9 mouse cellular contexts compared by ENCODE assay signal in genomic region chr15:97351016-97351415, GRCm38 (mm10).
DNase-seq lines count a peak whose midpoint lies in the region; ATAC-seq and TF ChIP-seq lines count a peak whose summit lies in the region.
"Had no signal": no experiment of that assay in that cellular context is flagged by ENCODE, and none has a peak within 500 bp of the region (broad histone marks: within the 10 kb centered on the region; RNA-seq: fewer than 3 reads in every experiment).

No protein-coding gene starts in this region.

- no peak for ATAC-seq in liver, embryonic 12.5 days
- no peak for ATAC-seq in heart, embryonic 16.5 days (replicated peaks; ENCODE audit: extremely low read depth, insufficient read depth, low FRiP score)
- ATAC-seq in erythroblast, adult 5-6 weeks (replicated peaks; ENCODE audit: low FRiP score, poor library complexity, severe bottlenecking) = no peak
- no peak for ATAC-seq in hindbrain, embryonic 13.5 days (ENCODE audit: low FRiP score)

- no peak overlapping the region for H3K9ac ChIP-seq in liver, adult 2 months (ENCODE audit: low read depth, low read length)
- no peak overlapping the region for H3K9ac ChIP-seq in liver, embryonic 12.5 days
- H3K9ac ChIP-seq in heart, embryonic 16.5 days (ENCODE audit: low read length) = no peak overlapping the region
- no peak overlapping the region for H3K9ac ChIP-seq in hindbrain, embryonic 13.5 days

- 70% methylated on average over 8 of the region's 8 CpGs for WGBS in liver, adult 2 months
- WGBS in liver, embryonic 12.5 days (ENCODE audit: insufficient replicate concordance) = 51% methylated on average over 8 of the region's 8 CpGs
- 32% methylated on average over 8 of the region's 8 CpGs for WGBS in heart, embryonic 16.5 days
- whole genome bisulfite sequencing in hindbrain, embryonic 13.5 days = 79% methylated on average over 8 of the region's 8 CpGs

- H3K79me2 ChIP-seq in liver, adult 2 months (ENCODE audit: control insufficient read depth, insufficient read depth, low read length) = no peaks in the 10 kb centered on the region

- no peak for TF ChIP-seq POLR2A in liver, adult 2 months (IDR thresholded peaks at IDR 0.05; ENCODE audit: extremely low read depth, insufficient read depth, low read length)
- no peak for TF ChIP-seq POLR2A in testis, adult 2 months (IDR thresholded peaks at IDR 0.05; ENCODE audit: control insufficient read depth, low read depth, low read length)

- H3K4me3 ChIP-seq in liver, adult 2 months (ENCODE audit: insufficient read depth, low read depth, low read length) = no peak overlapping the region
- no peak overlapping the region for H3K4me3 ChIP-seq in liver, embryonic 12.5 days
- H3K4me3 ChIP-seq in heart, embryonic 16.5 days (ENCODE audit: low read length) = no peak overlapping the region
- H3K4me3 ChIP-seq in testis, adult 2 months (ENCODE audit: control insufficient read depth, low read depth, low read length) = no peak overlapping the region
- H3K4me3 ChIP-seq in hindbrain, embryonic 13.5 days = no peak overlapping the region

- no peak for TF ChIP-seq CTCF in liver, adult 2 months (IDR thresholded peaks at IDR 0.05; ENCODE audit: low read depth, low read length)
- TF ChIP-seq CTCF in testis, adult 2 months (IDR thresholded peaks at IDR 0.05; ENCODE audit: control insufficient read depth, insufficient read depth, insufficient replicate concordance, low read depth, low read length) = no peak

- no peaks in the 10 kb centered on the region for H3K36me3 ChIP-seq in liver, adult 2 months (ENCODE audit: control insufficient read depth, insufficient read depth, low read length)
- H3K36me3 ChIP-seq in liver, embryonic 12.5 days = no peaks in the 10 kb centered on the region
- H3K36me3 ChIP-seq in heart, embryonic 16.5 days (ENCODE audit: control insufficient read depth, insufficient read depth) = no peaks in the 10 kb centered on the region
- no peaks in the 10 kb centered on the region for H3K36me3 ChIP-seq in testis, adult 2 months (ENCODE audit: control insufficient read depth, insufficient read depth, low read length)
- H3K36me3 ChIP-seq in hindbrain, embryonic 13.5 days = no peaks in the 10 kb centered on the region

- H3K27ac ChIP-seq in liver, adult 2 months (replicated peaks; ENCODE audit: insufficient read depth, low read depth, low read length) = no peak overlapping the region
- no peak overlapping the region for H3K27ac ChIP-seq in liver, embryonic 12.5 days
- peak overlapping the region; percentile 10; the same call in 1 of the 2 replicates for H3K27ac ChIP-seq in heart, embryonic 16.5 days (ENCODE audit: low read length)
- peak overlapping the region; percentile 67 for H3K27ac ChIP-seq in testis, adult 2 months (ENCODE audit: control insufficient read depth, insufficient read depth, low read depth, low read length)
- no peak overlapping the region for H3K27ac ChIP-seq in hindbrain, embryonic 13.5 days
- H3K27ac ChIP-seq: macrophage had no signal

- no peaks in the 10 kb centered on the region for H3K9me3 ChIP-seq in liver, embryonic 12.5 days (replicated peaks)
- H3K9me3 ChIP-seq in heart, embryonic 16.5 days (replicated peaks; ENCODE audit: control insufficient read depth, low read length) = no peaks in the 10 kb centered on the region
- no peaks in the 10 kb centered on the region for H3K9me3 ChIP-seq in hindbrain, embryonic 13.5 days

- no peak overlapping the region for H3K4me2 ChIP-seq in liver, embryonic 12.5 days
- H3K4me2 ChIP-seq in heart, embryonic 16.5 days (ENCODE audit: low read depth, low read length) = no peak overlapping the region
- no peak overlapping the region for H3K4me2 ChIP-seq in hindbrain, embryonic 13.5 days

- DNase-seq in liver, adult 2 months (ENCODE audit: extremely low read depth, low read depth, low spot score) = peak; percentile 21
- DNase-seq in cerebellum, adult 9-10 months = peak; percentile 12
- peak; percentile 34 to 38 for DNase-seq in left cerebral cortex, postnatal 14 days (ENCODE audit: low spot score in 2 of 2)

- intact Hi-C loops in left cerebral cortex, postnatal 14 days (cut with DNase I) = no loop called here

- no peaks in the 10 kb centered on the region for H3K4me1 ChIP-seq in liver, adult 2 months (ENCODE audit: control insufficient read depth, insufficient read depth, low read length)
- peaks cover 20% of the 10 kb centered on the region for H3K4me1 ChIP-seq in liver, embryonic 12.5 days
- H3K4me1 ChIP-seq in heart, embryonic 16.5 days (ENCODE audit: control insufficient read depth, insufficient read depth, low read length) = peaks cover 14% of the 10 kb centered on the region
- H3K4me1 ChIP-seq in testis, adult 2 months (ENCODE audit: control insufficient read depth, insufficient read depth, low read length) = no peaks in the 10 kb centered on the region; the same call in none of the 2 replicates
- H3K4me1 ChIP-seq in hindbrain, embryonic 13.5 days (replicated peaks) = no peaks in the 10 kb centered on the region

- no peaks in the 10 kb centered on the region for H3K27me3 ChIP-seq in liver, adult 2 months (ENCODE audit: control insufficient read depth, insufficient read depth, low read length)
- peaks cover 5% of the 10 kb centered on the region; the same call in 1 of the 2 replicates for H3K27me3 ChIP-seq in liver, embryonic 12.5 days (replicated peaks)
- peaks cover 5% of the 10 kb centered on the region; the same call in 1 of the 2 replicates for H3K27me3 ChIP-seq in heart, embryonic 16.5 days (ENCODE audit: control insufficient read depth, insufficient read depth, low read length)
- no peaks in the 10 kb centered on the region for H3K27me3 ChIP-seq in testis, adult 2 months (ENCODE audit: control insufficient read depth, insufficient read depth, low read length)
- H3K27me3 ChIP-seq in hindbrain, embryonic 13.5 days = no peaks in the 10 kb centered on the region

Comparison
In these comparisons a context has a peak if more than half of its experiments do, and no peak if none do; other contexts are left out.
1. H3K27ac ChIP-seq: peak in heart, embryonic 16.5 days (single experiment) and testis, adult 2 months (single experiment); none in liver, adult 2 months (single experiment), liver, embryonic 12.5 days (single experiment) and hindbrain, embryonic 13.5 days (single experiment).
2. Peak in every context shown above with its lines, with median percentiles within 50 percentile points of each other: DNase-seq.